Mouse (Mus musculus): ENCODE measurements around the gene Tmub2. TPM values are rescaled to one million over a fixed set of nuclear protein-coding genes. Genes with fewer than 3 reads are reported as not detected.

Tmub2 gene
- polyA plus RNA-seq, 1 experiment, result 472 TPM

- Histone ChIP-seq H3K27ac (ENCODE audit: insufficient read depth, low read depth, low read length) (no peak overlapping the region; the same call in 1 of the 2 replicates), H3K4me3 (ENCODE audit: insufficient read depth, low read depth, low read length) (no peak overlapping the region), H3K4me1 (ENCODE audit: control insufficient read depth, insufficient read depth, low read length) (peaks cover 19% of the 10 kb centered on the region)
- 85% methylated on average over 22 of the region's 22 CpGs for WGBS
- TF ChIP-seq POLR2A (IDR thresholded peaks at IDR 0.05; ENCODE audit: insufficient read depth, low read depth, low read length), result no peak
- no peak for TF ChIP-seq CTCF (IDR thresholded peaks at IDR 0.05; ENCODE audit: insufficient read depth, low read depth, low read length)
Measured at GRCm38 (mm10) chr11:102309821-102310617, 25.3 kb downstream of the Tmub2 start.

GRCm38 (mm10) chr11:102310768-102311695 lies 26.3 kb downstream of the Tmub2 start:
- 53% methylated on average over 35 of the region's 38 CpGs for WGBS

DNA sequence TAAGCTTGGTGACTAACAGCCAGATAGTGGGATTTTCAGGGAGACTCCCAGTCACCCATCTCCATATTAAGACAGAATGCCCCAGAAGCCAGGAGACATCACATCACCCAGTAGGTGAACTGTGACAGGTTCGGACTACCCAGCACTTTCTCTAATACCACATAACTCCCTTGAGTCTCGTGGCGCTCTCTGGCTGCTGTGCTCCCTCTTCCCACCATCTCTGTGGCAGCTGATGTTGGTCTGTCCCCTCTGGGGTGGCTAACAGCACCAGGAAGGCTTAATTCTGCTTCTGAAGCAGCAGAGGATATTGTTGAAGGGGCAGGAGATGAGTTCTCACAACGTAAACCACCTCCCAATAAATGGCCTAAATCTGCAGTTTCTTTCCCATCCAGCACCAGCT lies 27.2 kb downstream of the Tmub2 start:
- Histone ChIP-seq H3K4me3 (ENCODE audit: insufficient read depth, low read depth, low read length) (no peak overlapping the region), H3K4me1 (ENCODE audit: control insufficient read depth, insufficient read depth, low read length) (peaks cover 26% of the 10 kb centered on the region), H3K27ac (ENCODE audit: insufficient read depth, low read depth, low read length) (no peak overlapping the region)
- WGBS, result 89% methylated on average over 4 of the region's 4 CpGs
- no peak for TF ChIP-seq CTCF (IDR thresholded peaks at IDR 0.05; ENCODE audit: insufficient read depth, low read depth, low read length)
- no peak for TF ChIP-seq POLR2A (IDR thresholded peaks at IDR 0.05; ENCODE audit: insufficient read depth, low read depth, low read length)

More at GRCm38 (mm10) chr11:102310768-102311695, 26.3 kb downstream of the Tmub2 start:
- Histone ChIP-seq H3K4me1 (ENCODE audit: control insufficient read depth, insufficient read depth, low read length) (peaks cover 21% of the 10 kb centered on the region), H3K4me3 (ENCODE audit: insufficient read depth, low read depth, low read length) (no peak overlapping the region), H3K27ac (ENCODE audit: insufficient read depth, low read depth, low read length) (no peak overlapping the region)
- TF ChIP-seq POLR2A (IDR thresholded peaks at IDR 0.05; ENCODE audit: insufficient read depth, low read depth, low read length) (no peak), CTCF (IDR thresholded peaks at IDR 0.05; ENCODE audit: insufficient read depth, low read depth, low read length) (no peak)

DNA sequence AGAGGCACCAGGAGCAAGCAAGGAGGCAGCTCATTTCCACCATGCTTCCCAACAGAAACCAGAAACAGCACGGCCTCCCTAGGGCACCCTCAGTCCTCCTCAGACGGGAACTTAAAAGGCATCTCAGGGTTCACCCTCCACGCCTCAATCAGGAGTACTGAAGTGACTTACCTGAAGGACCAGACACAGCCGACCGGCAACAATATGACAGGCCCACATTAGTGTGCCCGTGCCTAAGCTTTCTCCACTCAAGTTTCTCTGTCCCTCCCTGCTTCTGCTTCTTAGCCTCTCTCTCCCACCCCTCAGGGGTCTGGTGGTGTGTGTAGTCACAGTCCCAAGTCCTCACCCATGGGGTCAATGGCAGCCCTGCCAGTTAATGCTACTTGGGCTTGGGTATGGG lies 27.9 kb downstream of the Tmub2 start:
- H3K4me1 ChIP-seq (ENCODE audit: control insufficient read depth, insufficient read depth, low read length), result peaks cover 26% of the 10 kb centered on the region
- no peak overlapping the region for H3K4me3 ChIP-seq (ENCODE audit: insufficient read depth, low read depth, low read length)
- no peak overlapping the region for H3K27ac ChIP-seq (ENCODE audit: insufficient read depth, low read depth, low read length)
- WGBS, result 87% methylated on average over 6 of the region's 6 CpGs
- no peak for TF ChIP-seq POLR2A (IDR thresholded peaks at IDR 0.05; ENCODE audit: insufficient read depth, low read depth, low read length)
- TF ChIP-seq CTCF (IDR thresholded peaks at IDR 0.05; ENCODE audit: insufficient read depth, low read depth, low read length), result no peak

GRCm38 (mm10) chr11:102314321-102314720 lies 29.6 kb downstream of the Tmub2 start:
- Histone ChIP-seq H3K4me3 (ENCODE audit: insufficient read depth, low read depth, low read length) (no peak overlapping the region), H3K27ac (ENCODE audit: insufficient read depth, low read depth, low read length) (no peak overlapping the region), H3K4me1 (ENCODE audit: control insufficient read depth, insufficient read depth, low read length) (peaks cover 19% of the 10 kb centered on the region)
- TF ChIP-seq POLR2A (IDR thresholded peaks at IDR 0.05; ENCODE audit: insufficient read depth, low read depth, low read length) (no peak), CTCF (IDR thresholded peaks at IDR 0.05; ENCODE audit: insufficient read depth, low read depth, low read length) (no peak)
- 91% methylated on average over 12 of the region's 12 CpGs for WGBS

- peak overlapping the region; percentile 99 for H3K4me3 ChIP-seq (ENCODE audit: insufficient read depth, low read depth, low read length)
- TF ChIP-seq POLR2A (IDR thresholded peaks at IDR 0.05; ENCODE audit: insufficient read depth, low read depth, low read length) (no peak), CTCF (IDR thresholded peaks at IDR 0.05; ENCODE audit: insufficient read depth, low read depth, low read length) (no peak)
- H3K27ac ChIP-seq (ENCODE audit: insufficient read depth, low read depth, low read length), result peak overlapping the region; percentile 53
- peaks cover 15% of the 10 kb centered on the region for H3K4me1 ChIP-seq (ENCODE audit: control insufficient read depth, insufficient read depth, low read length)
- 9% methylated on average over 14 of the region's 14 CpGs for WGBS
Measured at GRCm38 (mm10) chr11:102315690-102316571, 31.2 kb downstream of the Tmub2 start.

DNA sequence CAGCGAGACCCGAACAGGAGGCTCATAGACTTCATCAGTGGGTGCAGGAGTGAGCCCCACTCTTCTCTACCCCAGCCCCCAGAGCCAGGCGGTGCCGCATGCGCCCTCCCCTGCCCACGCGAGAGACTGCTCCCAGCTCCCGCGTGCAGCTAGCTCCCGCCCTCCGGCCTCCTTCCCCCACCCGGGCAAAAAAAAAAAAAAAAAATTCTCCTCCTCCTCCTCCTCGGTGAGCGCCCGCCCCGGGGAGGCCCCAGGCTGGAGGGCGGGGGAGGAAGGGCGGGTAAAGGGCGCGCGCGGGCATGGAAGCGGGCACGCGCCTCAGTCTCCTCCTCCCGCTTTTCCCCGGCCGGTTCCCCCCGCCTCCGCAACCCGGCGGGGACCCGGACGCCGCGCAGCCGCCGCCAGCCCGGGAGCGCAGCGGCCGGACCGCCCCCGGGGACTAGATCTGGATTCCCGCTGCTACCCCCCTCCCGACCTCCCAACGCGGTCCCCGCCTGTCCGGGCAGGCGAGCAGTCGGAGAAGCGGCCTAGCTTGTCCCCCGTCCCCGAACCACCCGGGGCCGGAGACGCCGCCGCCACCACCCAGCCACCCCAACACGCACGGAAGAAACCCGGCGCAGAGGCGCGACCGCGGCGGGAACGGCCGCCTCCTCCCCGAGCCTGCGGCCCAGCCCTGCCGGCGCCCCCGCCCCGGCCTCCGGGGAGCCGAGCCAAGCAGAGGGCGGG lies 32.0 kb downstream of the Tmub2 start:
- TF ChIP-seq POLR2A (IDR thresholded peaks at IDR 0.05; ENCODE audit: insufficient read depth, low read depth, low read length) (peak; percentile 40), CTCF (IDR thresholded peaks at IDR 0.05; ENCODE audit: insufficient read depth, low read depth, low read length) (no peak)
- H3K4me1 ChIP-seq (ENCODE audit: control insufficient read depth, insufficient read depth, low read length), result peaks cover 15% of the 10 kb centered on the region
- WGBS, result 1% methylated on average over 69 of the region's 80 CpGs
- peak overlapping the region; percentile 99 for H3K4me3 ChIP-seq (ENCODE audit: insufficient read depth, low read depth, low read length)
- H3K27ac ChIP-seq (ENCODE audit: insufficient read depth, low read depth, low read length), result peak overlapping the region; percentile 95

All from olfactory bulb, adult 2 months (tissue).